Mouse (Mus musculus): Measurements from ENCODE around the gene Borcs5.

The Borcs5 gene

GRCm38 (mm10) chr6:134625431-134625830 lies 13.9 kb upstream of the Borcs5 start:
- in situ Hi-C loops (cut with MboI, MseI): no loop called here

GRCm38 (mm10) chr6:134626564-134626963 lies 12.7 kb upstream of the Borcs5 start:
- in situ Hi-C loops (cut with MboI, MseI): no loop called here

- in situ Hi-C loops (cut with MboI, MseI): no loop called here
Measured at GRCm38 (mm10) chr6:134630447-134630846, 8.9 kb upstream of the Borcs5 start.

GRCm38 (mm10) chr6:134631947-134632687 lies 7.2 kb upstream of the Borcs5 start, which contains the start of gene Mansc1:
TSS of gene Mansc1 (minus strand) at chr6:134632488.
- in situ Hi-C loops (cut with MboI, MseI): no loop called here

GRCm38 (mm10) chr6:134632756-134633155 lies 6.6 kb upstream of the Borcs5 start:
- in situ Hi-C loops (cut with MboI, MseI): no loop called here

GRCm38 (mm10) chr6:134633553-134633952 lies 5.8 kb upstream of the Borcs5 start:
- in situ Hi-C loops (cut with MboI, MseI): no loop called here

- in situ Hi-C loops (cut with MboI, MseI): no loop called here
Measured at GRCm38 (mm10) chr6:134636476-134636875, 2.8 kb upstream of the Borcs5 start.

GRCm38 (mm10) chr6:134639900-134640299 lies 590 bp downstream of the Borcs5 start:
- in situ Hi-C loops (cut with MboI, MseI): no loop called here

- in situ Hi-C loops (cut with MboI, MseI): no loop called here
Measured at GRCm38 (mm10) chr6:134640485-134641475, 1.5 kb downstream of the Borcs5 start.

- in situ Hi-C loops (cut with MboI, MseI): no loop called here
Measured at GRCm38 (mm10) chr6:134641738-134642446, 2.6 kb downstream of the Borcs5 start.

- in situ Hi-C loops (cut with MboI, MseI): no loop called here
Measured at GRCm38 (mm10) chr6:134643296-134643695, 4.0 kb downstream of the Borcs5 start.

- in situ Hi-C loops (cut with MboI, MseI): no loop called here
Measured at GRCm38 (mm10) chr6:134646835-134647234, 7.5 kb downstream of the Borcs5 start.

- in situ Hi-C loops (cut with MboI, MseI): no loop called here
Measured at GRCm38 (mm10) chr6:134647621-134648020, 8.3 kb downstream of the Borcs5 start.

GRCm38 (mm10) chr6:134648356-134648755 lies 9.0 kb downstream of the Borcs5 start:
- in situ Hi-C loops (cut with MboI, MseI): no loop called here

- in situ Hi-C loops (cut with MboI, MseI): no loop called here
Measured at GRCm38 (mm10) chr6:134656527-134656926, 17.2 kb downstream of the Borcs5 start.

- in situ Hi-C loops (cut with MboI, MseI): no loop called here
Measured at GRCm38 (mm10) chr6:134659108-134659958, 20.0 kb downstream of the Borcs5 start.

- in situ Hi-C loops (cut with MboI, MseI): loop anchor here (10.0 kb wide), 1 partner anchor 204 kb away; no protein-coding TSS in a partner anchor
Measured at GRCm38 (mm10) chr6:134660714-134661406, 21.6 kb downstream of the Borcs5 start.

GRCm38 (mm10) chr6:134664573-134664972 lies 25.3 kb downstream of the Borcs5 start:
- in situ Hi-C loops (cut with MboI, MseI): loop anchor here (10.0 kb wide), 1 partner anchor 200 kb away; no protein-coding TSS in a partner anchor

GRCm38 (mm10) chr6:134665817-134666216 lies 26.5 kb downstream of the Borcs5 start:
- in situ Hi-C loops (cut with MboI, MseI): loop anchor here (10.0 kb wide), 1 partner anchor 199 kb away; no protein-coding TSS in a partner anchor

GRCm38 (mm10) chr6:134668519-134668918 lies 29.2 kb downstream of the Borcs5 start:
- in situ Hi-C loops (cut with MboI, MseI): loop anchor here (10.0 kb wide), 1 partner anchor 196 kb away; no protein-coding TSS in a partner anchor

All from T-helper 2 cell (primary cell).